Mouse (Mus musculus) neural tube, embryonic 14.5 days (tissue): Measurements from ENCODE around the gene Pik3ap1. TPM values are rescaled to one million over a fixed set of nuclear protein-coding genes. Genes with fewer than 3 reads are reported as not detected.

ENCODE experiments used
- ATAC-seq: fragments of 200-750 bp; cut with Nextera tagmentation; 2 replicates; pipeline ENCODE4 v1.8.0; 2017; ENCODE audit warnings: low read depth, mild to moderate bottlenecking, moderate TSS enrichment, moderate library complexity
- H3K27ac ChIP-seq: fragments of 300-500 bp; sonication (generic); 2 replicates; pipeline ENCODE4 v1.5.1; 2014; ENCODE audit warnings: low read depth, mild to moderate bottlenecking, control low read depth, low read length, moderate library complexity, mixed read lengths
- H3K27me3 ChIP-seq: fragments of 300-500 bp; sonication (generic); 2 replicates; pipeline ENCODE4 v1.6.1; 2014; ENCODE audit warnings: low read length; ENCODE audit not compliant: control insufficient read depth, insufficient read depth
- H3K36me3 ChIP-seq: fragments of 300-500 bp; sonication (generic); 2 replicates; pipeline ENCODE4 v1.6.1; 2014; ENCODE audit warnings: low read length, mixed read lengths; ENCODE audit not compliant: control insufficient read depth, insufficient read depth
- H3K4me1 ChIP-seq: fragments of 300-500 bp; sonication (generic); 2 replicates; pipeline ENCODE4 v1.6.1; 2014; ENCODE audit warnings: low read length; ENCODE audit not compliant: control insufficient read depth, insufficient read depth
- H3K4me2 ChIP-seq: fragments of 300-500 bp; sonication (generic); 2 replicates; pipeline ENCODE4 v1.6.1; 2014; ENCODE audit warnings: mild to moderate bottlenecking, low read depth, low read length, control low read depth
- H3K4me3 ChIP-seq: fragments of 300-500 bp; sonication (generic); 2 replicates; pipeline ENCODE4 v1.5.1; 2014; ENCODE audit warnings: low read depth, low read length, control low read depth, mixed read lengths
- H3K9ac ChIP-seq: fragments of 300-500 bp; sonication (generic); replicated peaks from 2 replicates; pipeline ENCODE4 v1.6.1; 2014; ENCODE audit warnings: low read depth, mild to moderate bottlenecking, control low read depth, low read length, mixed read lengths
- H3K9me3 ChIP-seq: fragments of 300-500 bp; sonication (generic); 2 replicates; pipeline ENCODE4 v1.6.1; 2016; ENCODE audit warnings: low read length; ENCODE audit not compliant: control insufficient read depth
- WGBS: fragments of 180-500 bp; shearing (Covaris S2); extraction: QIAGEN DNeasy Blood & Tissue Kit; methylation state at CpG from one replicate; pipeline ENCODE4 v1.1.7; 2014; 5-methylcytosine and 5-hydroxymethylcytosine counted together
- polyA plus RNA-seq: library from polyadenylated mRNA; unstranded; fragments of >200 nt; fragmentation: Nextera tagmentation; extraction: Ambion mirVana; gene quantifications from 2 replicates; pipeline ENCODE4 v1.2.1, GENCODE M21; 2014

The Pik3ap1 gene
- polyA plus RNA-seq, 1 experiment from 2014 or later = 0.88 TPM

DNA sequence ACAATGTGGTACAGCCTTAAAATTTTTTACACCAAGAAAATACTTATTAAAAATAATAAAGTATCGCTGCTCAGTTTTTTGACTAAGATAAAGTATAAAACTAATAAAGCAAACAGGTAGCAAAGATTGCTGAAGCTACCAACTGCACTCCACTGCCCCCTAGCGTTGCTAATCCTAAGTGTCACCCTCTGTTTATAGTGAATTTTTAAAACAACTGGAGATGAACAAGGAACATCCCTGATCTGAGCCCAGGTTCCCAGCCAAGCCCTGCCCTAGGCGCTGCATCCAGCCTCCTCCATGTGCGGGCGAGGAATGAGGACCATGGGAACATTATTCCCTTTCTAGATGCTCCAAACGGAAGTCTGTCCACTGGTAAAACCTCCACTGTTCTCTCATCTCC lies 140.3 kb downstream of the Pik3ap1 start:
- Histone ChIP-seq H3K9me3 (no peaks in the 10 kb centered on the region), H3K4me1 (no peaks in the 10 kb centered on the region), H3K4me3 (no peak overlapping the region), H3K36me3 (peaks cover 32% of the 10 kb centered on the region; the same call in 1 of the 2 replicates), H3K4me2 (no peak overlapping the region), H3K27ac (no peak overlapping the region), H3K27me3 (no peaks in the 10 kb centered on the region), H3K9ac (no peak overlapping the region)
- no peak for ATAC-seq
- 61% methylated on average over 6 of the region's 6 CpGs for WGBS

- Histone ChIP-seq H3K27ac (no peak overlapping the region), H3K4me3 (no peak overlapping the region), H3K27me3 (no peaks in the 10 kb centered on the region), H3K36me3 (peaks cover 35% of the 10 kb centered on the region; the same call in 1 of the 2 replicates), H3K4me1 (no peaks in the 10 kb centered on the region), H3K9ac (no peak overlapping the region), H3K9me3 (no peaks in the 10 kb centered on the region), H3K4me2 (no peak overlapping the region)
- ATAC-seq = no peak
- over 99% methylated on average over 5 of the region's 5 CpGs for WGBS
Observed at GRCm38 (mm10) chr19:41241997-41242396, 142.9 kb downstream of the Pik3ap1 start.

DNA sequence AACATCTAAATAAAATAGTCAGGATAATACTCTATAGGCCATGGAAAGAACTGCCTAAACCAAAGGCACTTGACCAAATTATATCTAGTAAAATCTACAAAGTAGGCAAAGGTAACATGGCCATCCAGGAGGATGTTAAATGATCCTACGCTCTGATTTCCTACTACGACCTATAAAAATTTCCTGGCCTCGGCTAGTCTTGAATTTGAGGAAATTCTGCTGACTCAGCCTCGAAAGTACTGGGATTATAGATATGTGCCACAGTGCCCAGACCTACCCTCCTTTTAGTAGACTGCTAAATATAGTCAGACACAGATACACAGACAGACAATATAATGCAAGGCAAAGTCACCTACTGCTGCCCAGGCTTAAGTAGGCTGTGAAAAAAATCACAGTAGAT lies 151.2 kb downstream of the Pik3ap1 start:
- H3K4me1 ChIP-seq = no peaks in the 10 kb centered on the region
- WGBS = 96% methylated on average over 4 of the region's 4 CpGs
- H3K9ac ChIP-seq = no peak overlapping the region
- H3K4me3 ChIP-seq = no peak overlapping the region
- H3K27ac ChIP-seq = no peak overlapping the region
- ATAC-seq = no peak
- no peaks in the 10 kb centered on the region for H3K27me3 ChIP-seq
- H3K4me2 ChIP-seq = no peak overlapping the region
- peaks cover 20% of the 10 kb centered on the region for H3K36me3 ChIP-seq
- H3K9me3 ChIP-seq = no peaks in the 10 kb centered on the region

Other genes starting within 250 kb of the Pik3ap1 start
- 1.4 and 2.2 TPM in 2 replicates for gene Tll2, start 178.3 kb downstream of the Pik3ap1 start, polyA plus RNA-seq
- 83.8 and 123 TPM in 2 replicates for gene Tm9sf3, start 121.1 kb downstream of the Pik3ap1 start, polyA plus RNA-seq
- 19.3 and 23.6 TPM in 2 replicates for gene Lcor, start 97.5 kb upstream of the Pik3ap1 start, polyA plus RNA-seq
- 3.9 and 4.6 TPM in 2 replicates for gene Gm340, start 197.3 kb upstream of the Pik3ap1 start, polyA plus RNA-seq